Mouse (Mus musculus) spleen, postnatal 10 days (tissue): ENCODE data around the gene Pdha1.

Experiments used
- DNase-seq, 2 experiments: peaks; one replicate each; pipeline ENCODE4 v3.0.0; 2021 to 2022; ENCODE audit warnings: low spot score in 2 of 2

Gene Pdha1

GRCm38 (mm10) chrX:160137861-160138717, at the start of gene Pdha1:
TSS of gene Pdha1 (minus strand) at chrX:160138413.
- peak; percentile 76 to 90 for DNase-seq

GRCm38 (mm10) chrX:160179032-160179431, 40.8 kb upstream of the Pdha1 start:
- no peak for DNase-seq

- DNase-seq: peak; percentile 36 to 66
These were observed 31.9 kb upstream of the Pdha1 start for GRCm38 (mm10) chrX:160170150-160170549.

GRCm38 (mm10) chrX:160166246-160166985, 28.2 kb upstream of the Pdha1 start:
- no peak for DNase-seq

GRCm38 (mm10) chrX:160164259-160164658, 26.0 kb upstream of the Pdha1 start:
- no peak for DNase-seq

GRCm38 (mm10) chrX:160153147-160153815, 15.1 kb upstream of the Pdha1 start:
- DNase-seq: no peak

GRCm38 (mm10) chrX:160148859-160149258, 10.6 kb upstream of the Pdha1 start:
- no peak for DNase-seq

GRCm38 (mm10) chrX:160147406-160147805, 9.2 kb upstream of the Pdha1 start:
- no peak for DNase-seq

- DNase-seq: no peak
These were observed 8.6 kb upstream of the Pdha1 start for GRCm38 (mm10) chrX:160146806-160147205.

GRCm38 (mm10) chrX:160137177-160137860, 894 bp downstream of the Pdha1 start:
- no peak for DNase-seq

GRCm38 (mm10) chrX:160136153-160136552, 2.1 kb downstream of the Pdha1 start:
- peak in 1 of 2 experiments; percentile 17 for DNase-seq

- no peak for DNase-seq
These were observed 2.5 kb downstream of the Pdha1 start for GRCm38 (mm10) chrX:160135719-160136118.

- DNase-seq: no peak
These were observed 3.9 kb downstream of the Pdha1 start for GRCm38 (mm10) chrX:160134136-160134843.

- DNase-seq: peak in 1 of 2 experiments; percentile 64
These were observed 21.6 kb downstream of the Pdha1 start for GRCm38 (mm10) chrX:160116658-160117057.

- peak in 1 of 2 experiments; percentile 20 for DNase-seq
These were observed 22.1 kb downstream of the Pdha1 start for GRCm38 (mm10) chrX:160116074-160116473.

GRCm38 (mm10) chrX:160113777-160114176, 24.4 kb downstream of the Pdha1 start:
- no peak for DNase-seq

- no peak for DNase-seq
These were observed 30.4 kb downstream of the Pdha1 start for GRCm38 (mm10) chrX:160107817-160108216.

GRCm38 (mm10) chrX:160091973-160092372, 46.2 kb downstream of the Pdha1 start:
- no peak for DNase-seq
